Mouse (Mus musculus): ENCODE results near the gene 9530053A07Rik.

Gene 9530053A07Rik

GRCm38 (mm10) chr7:28175358-28175757, 46.1 kb downstream of the 9530053A07Rik start:
- no peak for DNase-seq (ENCODE audit: low read depth)

GRCm38 (mm10) chr7:28179228-28179627, 50.0 kb downstream of the 9530053A07Rik start, which contains the start of gene Dyrk1b:
Gene Dyrk1b, plus strand, starts transcription at chr7:28179469.
- peak; percentile 95 for DNase-seq (ENCODE audit: low read depth)

- DNase-seq (ENCODE audit: low read depth): peak; percentile 91
These were observed 50.6 kb downstream of the 9530053A07Rik start for GRCm38 (mm10) chr7:28179741-28180377.

- DNase-seq (ENCODE audit: low read depth): peak; percentile 43
These were observed 51.6 kb downstream of the 9530053A07Rik start for GRCm38 (mm10) chr7:28180890-28181289.

- DNase-seq (ENCODE audit: low read depth): no peak
These were observed 52.1 kb downstream of the 9530053A07Rik start for GRCm38 (mm10) chr7:28181376-28181775.

GRCm38 (mm10) chr7:28182320-28182719, 53.1 kb downstream of the 9530053A07Rik start:
- no peak for DNase-seq (ENCODE audit: low read depth)

- DNase-seq (ENCODE audit: low read depth): no peak
These were observed 56.6 kb downstream of the 9530053A07Rik start for GRCm38 (mm10) chr7:28185884-28186283.

- DNase-seq (ENCODE audit: low read depth): no peak
These were observed 57.4 kb downstream of the 9530053A07Rik start for GRCm38 (mm10) chr7:28186631-28187030.

GRCm38 (mm10) chr7:28191489-28191888, 62.2 kb downstream of the 9530053A07Rik start:
- DNase-seq (ENCODE audit: low read depth): no peak

- no peak for DNase-seq (ENCODE audit: low read depth)
These were observed 62.6 kb downstream of the 9530053A07Rik start for GRCm38 (mm10) chr7:28191903-28192302.

GRCm38 (mm10) chr7:28195414-28196098, 66.3 kb downstream of the 9530053A07Rik start:
- DNase-seq (ENCODE audit: low read depth): no peak

GRCm38 (mm10) chr7:28196528-28196927, 67.3 kb downstream of the 9530053A07Rik start:
- DNase-seq (ENCODE audit: low read depth): no peak

- no peak for DNase-seq (ENCODE audit: low read depth)
These were observed 69.8 kb downstream of the 9530053A07Rik start for GRCm38 (mm10) chr7:28199054-28199453.

GRCm38 (mm10) chr7:28203207-28204108, 74.2 kb downstream of the 9530053A07Rik start:
- DNase-seq (ENCODE audit: low read depth): no peak

- DNase-seq (ENCODE audit: low read depth): no peak
These were observed 76.9 kb downstream of the 9530053A07Rik start for GRCm38 (mm10) chr7:28206044-28206600.

- DNase-seq (ENCODE audit: low read depth): no peak
These were observed 79.2 kb downstream of the 9530053A07Rik start for GRCm38 (mm10) chr7:28208396-28208987.

GRCm38 (mm10) chr7:28208988-28209508, 79.8 kb downstream of the 9530053A07Rik start:
- DNase-seq (ENCODE audit: low read depth): peak; percentile 20

GRCm38 (mm10) chr7:28210731-28211130, 81.5 kb downstream of the 9530053A07Rik start:
- DNase-seq (ENCODE audit: low read depth): no peak

GRCm38 (mm10) chr7:28214142-28214541, 84.9 kb downstream of the 9530053A07Rik start:
- DNase-seq (ENCODE audit: low read depth): peak; percentile 27
